Mouse (Mus musculus): ENCODE results near the gene Prtn3. TPM values are rescaled to one million over a fixed set of nuclear protein-coding genes. Genes with fewer than 3 reads are reported as not detected.

The Prtn3 gene
- total RNA-seq, 2 experiments from 2014 or later, result 1,001 to 3,382 TPM

DNA sequence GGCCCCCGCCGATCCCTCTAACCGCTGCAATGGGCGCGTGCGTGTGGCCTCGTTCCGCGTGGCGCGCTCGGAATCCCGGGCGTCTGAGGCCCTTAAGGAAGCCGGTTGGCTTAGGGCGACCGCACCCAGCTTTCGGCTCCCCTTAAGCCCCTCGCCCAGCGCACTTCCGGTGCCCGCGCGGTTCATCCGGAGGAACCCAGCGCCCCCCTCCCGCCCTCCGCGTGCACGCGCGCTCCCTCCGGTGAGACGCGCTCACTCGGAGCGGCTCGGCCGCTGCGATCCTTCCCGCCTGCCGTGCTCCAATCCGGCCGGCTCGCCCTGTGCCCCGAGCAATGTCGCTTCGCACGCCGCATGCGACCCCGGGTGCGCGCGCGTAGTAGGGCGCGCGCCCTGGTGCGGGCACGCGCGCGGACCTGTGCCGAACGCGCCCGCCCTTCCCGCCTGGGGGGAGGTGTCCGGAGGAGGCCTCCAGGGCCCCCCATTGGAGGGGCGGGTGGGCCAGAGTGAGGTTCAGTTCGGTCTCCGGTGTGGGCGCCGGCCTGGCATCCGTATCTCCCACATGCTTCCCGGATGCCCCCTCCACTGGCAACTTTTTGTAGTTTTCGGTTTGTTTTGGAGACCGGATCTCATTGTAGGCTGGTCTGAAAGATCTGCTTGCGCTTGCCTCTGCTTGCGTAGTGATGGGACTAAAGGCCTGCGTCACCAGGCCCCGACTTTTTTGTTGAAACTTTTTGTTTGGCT lies 19.3 kb upstream of the Prtn3 start:
- peak; percentile 2 for ATAC-seq (replicated peaks; ENCODE audit: poor library complexity)

GRCm38 (mm10) chr10:79855558-79856184 lies 18.6 kb upstream of the Prtn3 start:
- no peak for ATAC-seq (replicated peaks; ENCODE audit: poor library complexity)

- ATAC-seq (replicated peaks; ENCODE audit: poor library complexity), result no peak
Observed at GRCm38 (mm10) chr10:79856280-79856679, 18.0 kb upstream of the Prtn3 start.

- ATAC-seq (replicated peaks; ENCODE audit: poor library complexity), result no peak
Observed at GRCm38 (mm10) chr10:79856704-79857451, 17.4 kb upstream of the Prtn3 start.

- ATAC-seq (replicated peaks; ENCODE audit: poor library complexity), result no peak
Observed at GRCm38 (mm10) chr10:79857452-79857811, 16.8 kb upstream of the Prtn3 start.

- ATAC-seq (replicated peaks; ENCODE audit: poor library complexity), result no peak
Observed at GRCm38 (mm10) chr10:79857894-79858293, 16.4 kb upstream of the Prtn3 start.

- ATAC-seq (replicated peaks; ENCODE audit: poor library complexity), result no peak
Observed at GRCm38 (mm10) chr10:79858416-79859074, 15.7 kb upstream of the Prtn3 start.

GRCm38 (mm10) chr10:79859116-79859515 lies 15.2 kb upstream of the Prtn3 start:
- ATAC-seq (replicated peaks; ENCODE audit: poor library complexity), result no peak

- ATAC-seq (replicated peaks; ENCODE audit: poor library complexity), result no peak
Observed at GRCm38 (mm10) chr10:79860079-79860911, 14.0 kb upstream of the Prtn3 start.

DNA sequence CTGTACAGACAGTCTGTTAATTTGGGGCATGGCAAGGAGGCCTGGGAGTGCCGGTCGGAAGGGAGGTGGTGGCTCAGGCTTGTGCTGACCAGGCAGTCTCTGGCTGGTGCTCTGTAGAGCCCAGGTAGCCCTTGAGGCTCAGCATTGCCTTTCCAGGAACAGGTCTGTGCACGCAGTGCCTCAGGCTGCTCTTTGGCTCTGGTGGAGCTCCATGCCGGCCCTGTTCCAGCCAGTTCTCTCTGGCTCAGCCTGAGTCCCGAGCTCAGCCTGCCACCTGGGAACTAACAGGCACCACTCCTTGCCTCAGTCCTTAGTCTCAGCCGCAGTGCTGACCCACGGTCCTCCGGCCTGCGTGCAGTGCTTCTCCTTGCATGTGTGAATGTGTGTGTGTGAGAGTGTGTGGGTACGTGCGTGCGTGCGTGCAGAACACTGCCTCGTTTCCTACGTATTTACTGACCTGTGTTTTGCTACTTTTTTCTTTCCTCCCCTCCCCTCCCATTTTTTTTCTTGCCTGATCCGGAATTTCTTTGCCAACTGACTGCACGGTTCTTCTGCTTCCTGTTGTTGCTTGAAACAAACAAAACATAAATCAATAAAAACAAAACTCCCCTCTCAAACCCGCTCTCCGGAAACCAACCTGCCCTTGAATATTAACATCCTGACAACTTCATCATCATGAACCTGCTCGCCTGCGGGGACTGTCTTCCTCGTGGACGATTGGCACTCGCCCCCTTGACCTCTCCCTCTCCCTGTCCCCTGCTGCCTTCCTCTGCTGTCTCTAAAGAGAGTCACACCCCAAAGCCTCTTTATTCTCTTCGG lies 12.8 kb upstream of the Prtn3 start:
- no peak for ATAC-seq (replicated peaks; ENCODE audit: poor library complexity)

DNA sequence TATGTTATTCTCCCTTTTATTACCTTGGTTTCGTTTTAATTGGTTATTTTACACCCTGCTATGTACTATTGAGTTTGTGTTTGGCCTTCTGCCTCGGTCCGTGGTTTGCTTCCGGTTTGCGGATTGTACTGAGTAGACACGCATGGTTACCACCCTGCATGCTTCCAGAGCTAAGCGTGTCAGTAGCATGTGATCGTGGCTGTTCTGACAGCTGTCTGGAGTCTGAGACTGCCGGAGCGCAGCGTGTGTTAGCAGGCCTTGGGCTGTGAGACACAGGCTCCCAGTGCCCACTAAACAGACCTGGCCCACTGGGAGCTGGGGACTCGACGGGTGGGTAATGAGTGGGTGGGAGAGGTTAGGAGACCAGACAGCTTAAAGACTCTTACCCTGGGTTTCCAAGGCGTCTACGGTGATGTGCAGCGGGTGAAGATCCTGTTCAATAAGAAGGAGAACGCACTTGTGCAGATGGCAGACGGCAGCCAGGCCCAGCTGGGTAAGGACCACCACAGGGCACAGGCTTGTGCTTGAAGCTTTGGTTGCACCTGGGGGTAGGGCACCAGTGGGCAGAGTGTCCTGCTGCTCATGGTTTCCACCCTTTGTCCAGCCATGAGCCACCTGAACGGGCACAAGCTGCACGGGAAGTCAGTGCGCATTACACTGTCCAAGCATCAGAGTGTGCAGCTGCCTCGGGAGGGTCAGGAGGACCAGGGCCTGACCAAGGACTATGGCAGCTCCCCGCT lies 12.1 kb upstream of the Prtn3 start:
- ATAC-seq (replicated peaks; ENCODE audit: poor library complexity), result no peak

DNA sequence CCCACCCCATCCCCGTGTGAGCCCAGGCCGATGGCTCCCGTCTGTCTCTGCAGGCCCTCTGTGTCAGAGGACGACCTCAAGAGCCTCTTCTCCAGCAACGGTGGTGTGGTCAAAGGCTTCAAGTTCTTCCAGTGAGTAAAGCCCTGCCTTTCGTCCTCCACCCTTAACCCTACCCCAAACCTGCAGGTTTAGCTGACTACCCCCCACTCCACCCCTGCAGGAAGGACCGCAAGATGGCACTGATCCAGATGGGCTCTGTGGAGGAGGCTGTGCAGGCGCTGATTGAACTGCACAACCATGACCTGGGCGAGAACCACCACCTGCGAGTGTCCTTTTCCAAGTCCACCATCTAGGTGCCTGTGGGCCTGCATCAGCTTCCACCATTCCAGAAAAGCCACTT lies 11.4 kb upstream of the Prtn3 start:
- ATAC-seq (replicated peaks; ENCODE audit: poor library complexity), result no peak

DNA sequence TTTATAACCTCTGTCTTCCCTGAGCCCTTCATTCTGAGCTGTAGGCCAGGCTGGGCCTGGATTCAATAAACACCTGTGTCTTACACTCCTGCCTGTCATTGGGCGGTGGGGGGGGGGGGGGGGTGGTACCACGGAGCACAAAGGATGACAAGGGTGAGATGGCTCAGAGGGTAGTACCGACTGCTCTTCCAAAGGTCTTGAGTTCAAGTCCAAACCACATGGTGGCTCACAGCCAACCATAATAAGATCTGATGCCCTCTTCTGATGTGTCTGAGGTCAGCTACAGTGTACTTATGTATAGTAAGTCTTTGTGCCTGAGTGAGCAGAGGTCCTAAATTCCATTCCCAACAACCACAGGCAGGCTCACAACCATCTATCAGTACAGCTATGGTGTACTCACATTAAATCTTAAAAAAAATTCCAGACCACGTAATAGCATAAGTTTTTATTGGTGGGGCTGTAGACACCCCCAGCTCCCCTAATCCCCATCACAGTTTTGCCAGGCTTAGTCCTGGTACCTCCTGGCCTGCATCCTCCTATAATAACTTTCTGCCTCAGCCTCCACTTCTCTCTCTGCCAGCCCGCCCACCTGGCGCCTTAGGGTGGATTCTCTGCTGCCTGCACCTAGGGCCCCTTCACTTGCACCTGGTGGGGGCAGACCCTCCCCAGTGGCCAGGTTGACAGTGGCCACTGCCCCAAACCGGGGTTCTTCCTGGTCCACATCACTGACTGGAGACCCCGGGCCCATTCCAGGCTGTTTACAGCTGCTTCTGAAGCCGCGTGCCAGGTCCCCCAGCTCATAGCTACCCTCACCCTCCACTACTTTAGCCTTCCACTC lies 9.7 kb upstream of the Prtn3 start:
- peak; percentile 11; the same call in 1 of the 2 replicates for ATAC-seq (replicated peaks; ENCODE audit: poor library complexity)

DNA sequence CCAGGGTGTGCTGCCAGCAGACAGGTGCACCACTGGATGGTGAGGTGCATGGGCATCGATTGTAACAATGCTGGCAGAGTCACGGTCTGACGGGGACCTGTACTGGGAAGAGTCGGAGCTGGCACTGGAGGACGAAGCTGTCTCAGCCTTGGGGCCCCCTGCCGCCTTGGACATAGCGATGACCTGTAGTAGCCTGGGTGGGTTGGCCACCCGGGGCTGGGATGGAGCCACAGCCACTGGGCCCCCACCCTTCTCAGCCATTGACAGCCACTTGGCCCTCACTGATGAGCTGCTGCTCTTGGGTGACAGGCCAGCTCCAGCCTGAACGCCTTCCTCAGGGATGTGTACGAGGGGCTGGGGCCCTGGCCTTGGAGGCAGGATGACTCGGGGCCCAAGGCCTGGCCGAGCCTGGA lies 9.1 kb upstream of the Prtn3 start:
- ATAC-seq (replicated peaks; ENCODE audit: poor library complexity), result peak; percentile 3; the same call in 1 of the 2 replicates

DNA sequence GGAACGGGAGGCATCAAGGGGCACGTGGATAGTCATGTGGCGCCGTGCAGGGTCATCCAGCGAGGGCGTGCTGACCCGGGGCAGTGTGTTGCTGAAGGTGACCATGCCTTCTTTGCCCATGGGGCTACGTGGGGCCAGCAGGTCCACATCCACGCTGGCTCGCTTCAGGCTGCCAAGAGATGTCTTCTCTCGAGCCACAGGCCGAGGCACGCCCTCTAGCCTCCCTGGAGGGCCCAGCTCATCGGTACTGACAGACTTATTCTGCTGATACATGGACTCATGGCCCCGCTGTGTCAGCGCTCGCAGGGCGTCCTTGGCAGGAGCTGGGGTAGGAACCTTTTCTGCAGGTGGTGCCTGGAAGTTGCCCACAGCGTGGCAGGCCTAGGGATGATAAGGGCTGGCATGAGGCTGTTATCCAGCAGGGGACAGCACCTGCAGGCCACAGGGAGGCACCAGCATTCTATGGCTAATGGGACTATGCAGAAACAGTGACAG lies 8.4 kb upstream of the Prtn3 start:
- ATAC-seq (replicated peaks; ENCODE audit: poor library complexity), result peak; percentile 76

GRCm38 (mm10) chr10:79866601-79867000 lies 7.7 kb upstream of the Prtn3 start:
- ATAC-seq (replicated peaks; ENCODE audit: poor library complexity), result no peak

- ATAC-seq (replicated peaks; ENCODE audit: poor library complexity), result no peak
Observed at GRCm38 (mm10) chr10:79871845-79872244, 2.4 kb upstream of the Prtn3 start.

- ATAC-seq (replicated peaks; ENCODE audit: poor library complexity), result no peak
Observed at GRCm38 (mm10) chr10:79872862-79873261, 1.4 kb upstream of the Prtn3 start.
